Mouse (Mus musculus) stomach, postnatal 0 days (tissue): ENCODE results near the gene Mad1l1.

ENCODE experiments used
- CTCF ChIP-seq: IDR thresholded peaks from 2 replicates; pipeline ENCODE4 v1.5.1; 2016; ENCODE audit warnings: antibody characterized with exemption, low read depth, mild to moderate bottlenecking, moderate library complexity
- EP300 ChIP-seq: optimal IDR thresholded peaks from 2 replicates; pipeline ENCODE3; 2016; ENCODE audit warnings: antibody characterized with exemption

DNA sequence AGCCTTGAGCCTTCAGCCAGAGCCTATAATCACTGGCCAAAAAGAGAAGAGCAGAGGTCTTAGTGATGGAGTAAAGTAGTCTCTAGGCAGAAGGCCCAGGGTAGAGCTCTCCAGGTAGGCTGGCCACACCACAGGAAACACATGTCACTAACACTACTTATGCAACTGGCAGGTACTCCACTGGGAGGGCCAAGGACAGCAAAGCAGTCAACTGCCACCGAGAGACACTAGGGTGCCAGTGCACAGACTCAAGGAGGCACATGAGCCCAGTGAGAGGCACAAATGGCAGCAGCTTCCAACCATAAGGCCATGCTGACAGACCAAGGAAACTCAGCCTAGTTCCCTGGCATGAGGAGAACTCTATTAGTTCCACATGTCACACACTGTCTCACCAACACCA is 102.1 kb downstream of the Mad1l1 start:
- TF ChIP-seq CTCF (no peak), EP300 (no peak)
